Mouse (Mus musculus) E14TG2a.4 (cell line): ENCODE measurements at regions not wholly inside any gene's neighbourhood (a gene's known extent, or its start where the extent isn't known, plus 50 kb on each side); places are given as distances from the start of the nearest gene placed in this dataset.

ENCODE experiments used
- CTCF ChIP-seq: conservative IDR thresholded peaks from 2 replicates; pipeline ENCODE4 v1.5.1; 2014; ENCODE audit warnings: low read length
- NANOG ChIP-seq: IDR thresholded peaks from 2 replicates; pipeline ENCODE4 v1.6.1; 2014; ENCODE audit warnings: borderline replicate concordance, low read length, mixed read lengths
- POU5F1 ChIP-seq: IDR thresholded peaks from 2 replicates; pipeline ENCODE4 v1.6.1; 2014; ENCODE audit warnings: low read length, borderline replicate concordance

- TF ChIP-seq CTCF = no peak
- no peak for TF ChIP-seq NANOG
- no peak for TF ChIP-seq POU5F1
Observed at GRCm38 (mm10) chr16:26196345-26196744, 90.8 kb upstream of the P3h2 start.
